Mouse (Mus musculus) frontal cortex, postnatal 14 days (tissue): ENCODE measurements around the gene AC124502.3.
A peak's percentile ranks its signal among the peaks of the same experiment; 100 is the strongest.
"Not testable (repeated sequence)": the region's sequence is repeated elsewhere in the genome, so short reads cannot be mapped to it uniquely, and the experiment has no call there.

Experiments used
- DNase-seq, 2 experiments: peaks; one replicate each; pipeline ENCODE4 v3.0.0; 2022; ENCODE audit warnings: low spot score in 2 of 2

AC124502.3 gene

DNA sequence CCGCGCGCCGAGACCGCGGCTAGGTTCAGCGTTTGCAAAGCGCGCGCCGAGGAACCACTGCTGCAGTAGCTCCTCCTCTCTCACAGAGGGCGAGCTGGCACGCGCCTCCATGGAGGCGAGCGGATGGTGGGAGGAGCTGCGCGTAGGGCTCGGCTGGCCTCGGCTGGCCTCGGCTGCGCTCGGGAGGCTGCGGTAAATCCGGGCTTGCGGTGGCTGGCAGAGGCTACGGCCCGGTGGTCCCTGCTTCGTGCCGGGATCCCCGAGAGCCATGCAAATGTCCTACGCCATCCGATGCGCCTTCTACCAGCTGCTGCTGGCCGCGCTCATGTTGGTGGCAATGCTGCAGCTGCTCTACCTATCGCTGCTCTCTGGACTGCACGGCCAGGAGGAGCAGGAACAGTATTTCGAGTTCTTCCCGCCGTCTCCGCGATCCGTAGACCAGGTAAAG is at the start of gene AC124502.3, which contains the start of gene B4gat1:
Gene AC124502.3, plus strand, starts transcription at position 183 of the 448 bp plus-strand sequence.
Gene B4gat1, plus strand, starts transcription at position 118 of the 448 bp plus-strand sequence.
- peak; percentile 82 to 87 for DNase-seq

DNA sequence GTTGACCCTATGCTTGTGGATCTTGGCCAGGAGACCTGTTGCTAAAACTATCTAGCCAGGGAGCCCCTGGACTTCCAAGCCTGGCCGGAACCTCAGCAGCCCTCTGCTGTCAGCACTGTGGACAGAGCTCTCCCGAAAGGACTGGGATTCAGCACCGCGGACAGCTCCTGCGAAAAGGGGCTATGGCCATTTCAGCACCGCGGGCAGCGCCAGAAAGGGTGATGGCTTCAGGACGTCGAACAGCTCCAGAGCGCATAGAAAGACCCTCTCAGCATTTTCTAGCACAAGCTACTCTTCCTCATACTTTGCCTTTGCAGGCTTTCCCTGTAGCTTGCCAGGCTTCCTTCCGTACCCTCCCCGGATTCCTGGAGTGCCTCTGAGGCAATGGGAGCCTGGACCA is 49.7 kb upstream of the AC124502.3 start:
- DNase-seq: peak in 1 of 2 experiments; percentile 62

DNA sequence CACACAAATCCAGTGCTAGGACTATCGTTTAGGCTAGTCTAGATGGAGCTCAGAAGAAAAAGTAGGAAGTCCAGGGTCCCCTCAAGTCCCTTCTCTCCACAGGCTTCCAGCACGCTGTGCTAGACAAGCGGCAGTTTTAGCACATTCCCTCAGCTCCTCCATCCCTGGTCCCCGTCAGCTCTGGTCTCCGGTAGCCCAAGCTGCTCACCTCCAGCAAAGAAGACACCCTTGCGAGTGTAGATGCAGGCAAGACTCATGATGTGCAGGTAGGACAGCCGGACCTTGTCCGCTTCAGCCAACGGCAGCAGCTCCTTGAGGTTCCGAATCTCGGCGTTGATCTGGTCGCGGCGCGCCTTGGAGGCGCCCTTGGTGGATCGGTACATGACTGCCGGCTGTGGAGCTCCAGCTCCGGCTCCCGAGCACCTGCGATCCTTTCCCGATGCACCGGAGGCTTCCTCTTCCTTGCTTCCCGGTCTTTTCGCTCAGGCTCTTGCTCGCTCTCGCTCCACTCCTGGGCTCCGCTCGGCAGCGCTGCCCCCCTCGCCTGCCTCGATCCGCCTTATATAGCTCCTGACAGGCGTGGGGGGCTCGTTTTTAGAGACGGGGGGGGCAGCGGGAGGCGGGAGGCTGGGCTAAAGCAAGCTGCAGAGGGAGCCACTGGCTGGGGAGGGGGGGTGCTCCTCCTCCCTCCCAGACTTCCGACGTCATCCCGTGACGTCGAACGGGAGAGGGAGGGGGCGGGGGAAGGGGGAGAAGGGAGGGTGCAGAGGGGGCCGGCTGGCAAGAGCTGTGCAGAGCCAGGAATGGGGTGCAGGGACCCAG is 49.0 kb upstream of the AC124502.3 start:
- DNase-seq: peak; percentile 67 to 79

DNA sequence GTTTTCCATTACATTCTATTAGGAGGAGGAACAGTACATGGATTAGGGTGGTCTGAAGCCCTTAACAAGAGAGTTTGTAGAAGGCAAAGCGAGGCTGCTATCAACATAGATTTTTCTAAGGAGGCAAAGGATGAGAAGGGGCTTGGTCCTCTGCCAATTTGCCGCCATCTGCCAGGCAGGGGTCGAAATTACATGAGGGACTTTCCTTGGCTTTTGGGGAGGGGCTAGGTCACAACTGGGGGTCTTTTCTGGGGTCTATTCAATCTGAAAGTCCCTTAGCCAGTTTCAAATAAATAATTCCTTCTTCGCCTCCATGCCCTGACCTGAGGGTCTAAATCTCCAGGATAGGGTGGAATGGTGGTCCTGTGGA is 48.5 kb upstream of the AC124502.3 start, which contains the start of gene Npas4:
Gene Npas4, minus strand, starts transcription at position 61 of the 370 bp plus-strand sequence.
- no peak for DNase-seq

DNA sequence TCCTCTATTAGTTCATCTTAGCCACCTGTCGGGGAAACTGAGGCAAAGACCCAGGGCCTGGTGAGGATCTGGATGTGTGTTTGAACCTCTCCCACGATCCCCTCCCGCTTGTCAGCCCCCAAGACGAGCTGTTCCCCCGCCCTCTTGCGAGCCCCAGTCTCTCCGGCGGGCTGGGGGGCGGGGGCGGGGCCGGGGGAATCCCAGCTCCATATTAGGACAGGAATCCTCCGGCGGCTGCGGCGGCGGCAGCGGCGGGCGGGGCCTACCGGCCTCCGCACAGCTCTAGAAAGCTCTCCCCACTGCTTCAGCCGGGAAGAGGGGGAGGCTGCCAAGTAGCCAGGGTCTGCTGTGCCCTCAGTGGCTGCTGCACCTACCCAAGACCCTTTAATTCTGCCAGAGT is 48.0 kb upstream of the AC124502.3 start:
- DNase-seq: peak in 1 of 2 experiments; percentile 48

DNA sequence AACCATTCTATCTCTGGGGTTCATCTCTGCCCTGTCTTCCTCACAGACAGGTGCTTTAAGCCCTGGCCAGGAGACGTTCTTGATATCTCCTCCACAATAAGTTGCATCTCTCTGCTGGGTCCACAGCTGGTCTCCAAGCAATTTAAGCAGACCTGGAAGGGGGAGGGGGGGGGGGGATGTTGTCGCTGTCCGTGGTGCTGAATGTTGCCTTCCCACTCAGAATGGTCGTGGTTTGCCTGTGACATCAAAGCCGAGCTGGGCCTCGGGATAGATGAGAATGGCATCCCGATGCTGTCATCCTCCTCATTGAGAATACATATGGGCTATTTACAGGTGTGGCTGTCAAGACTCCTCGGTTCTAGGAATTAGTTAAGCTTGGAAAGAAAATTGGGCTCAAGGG is 46.3 kb upstream of the AC124502.3 start:
- DNase-seq: no peak

GRCm38 (mm10) chr19:4992904-4993303 is 45.8 kb upstream of the AC124502.3 start:
- peak; percentile 68 to 82 for DNase-seq

DNA sequence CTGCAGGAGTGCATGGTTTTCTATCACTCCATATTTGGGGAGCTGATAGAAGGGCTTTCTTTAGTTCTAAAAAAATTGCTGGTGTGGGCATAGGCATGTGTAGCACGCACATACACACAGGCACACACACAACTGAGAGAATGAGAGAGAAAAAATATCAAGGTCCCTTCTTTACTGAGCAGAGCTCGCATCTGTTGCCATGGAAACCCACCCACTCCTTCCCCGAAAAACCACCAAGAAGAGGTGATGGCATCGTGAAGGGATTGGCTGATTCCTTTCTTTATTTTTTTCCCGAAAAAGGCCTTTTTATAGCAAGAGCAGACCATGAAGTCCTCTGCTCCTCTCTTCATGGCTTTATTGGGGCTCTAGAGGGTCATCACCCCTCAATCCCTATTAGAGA is 44.6 kb upstream of the AC124502.3 start:
- DNase-seq: peak; percentile 78 to 85

GRCm38 (mm10) chr19:4999445-5000140 is 39.1 kb upstream of the AC124502.3 start:
- no peak for DNase-seq

DNA sequence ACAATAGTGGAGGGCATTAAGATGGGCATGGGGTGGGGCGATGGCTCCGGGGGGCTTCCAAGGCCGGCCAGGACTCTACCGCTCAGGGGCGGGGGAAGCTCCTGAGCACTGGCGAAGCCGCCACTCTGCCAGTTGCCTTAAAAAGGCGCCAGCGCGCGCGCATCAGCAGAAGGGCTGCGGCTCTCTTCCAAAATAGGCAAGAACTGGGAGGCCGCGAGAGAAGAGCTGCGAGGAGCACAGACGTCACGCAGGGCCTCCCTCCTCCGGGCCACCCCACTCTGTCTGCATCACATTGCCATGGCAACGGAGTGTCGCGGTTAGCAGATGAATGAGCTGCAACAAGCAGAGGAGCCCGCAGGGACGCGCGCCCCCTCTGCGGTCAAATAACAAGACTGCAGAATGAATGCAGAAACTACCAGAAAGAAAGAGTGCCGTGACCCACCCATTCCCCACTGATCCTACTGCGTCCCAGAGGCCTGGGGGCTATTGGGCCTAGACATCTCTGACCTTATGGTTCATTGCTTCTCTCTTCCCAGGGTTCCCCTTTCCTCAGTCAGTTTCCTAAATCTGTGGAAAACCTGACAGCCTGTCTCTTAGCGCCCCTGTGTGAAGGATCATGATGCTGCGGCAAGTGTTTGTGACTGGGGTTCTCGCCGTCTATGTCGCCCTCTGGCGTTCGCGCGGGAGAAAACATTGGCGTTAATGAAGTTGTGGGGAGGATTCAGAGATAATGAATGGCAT is 36.9 kb upstream of the AC124502.3 start:
- peak; percentile 90 to 95 for DNase-seq

DNA sequence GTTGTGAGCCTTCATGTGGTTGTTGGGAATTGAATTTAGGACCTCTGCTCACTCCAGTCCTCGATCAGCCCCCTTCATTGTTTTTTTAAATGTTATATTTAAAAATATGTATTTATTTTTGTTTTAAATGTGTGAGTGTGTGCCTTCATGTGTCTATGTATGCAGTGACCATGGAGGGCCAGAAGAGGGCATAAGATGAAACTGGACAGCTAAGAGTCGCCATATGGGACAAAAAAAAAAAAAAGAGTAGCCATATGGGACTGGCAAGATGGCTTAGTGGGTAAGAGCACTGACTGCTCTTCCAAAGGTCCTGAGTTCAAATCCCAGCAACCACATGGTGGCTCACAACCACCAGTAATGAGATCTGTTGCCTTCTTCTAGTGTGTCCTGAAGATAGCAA is 35.0 kb upstream of the AC124502.3 start:
- not testable (repeated sequence) for DNase-seq

DNA sequence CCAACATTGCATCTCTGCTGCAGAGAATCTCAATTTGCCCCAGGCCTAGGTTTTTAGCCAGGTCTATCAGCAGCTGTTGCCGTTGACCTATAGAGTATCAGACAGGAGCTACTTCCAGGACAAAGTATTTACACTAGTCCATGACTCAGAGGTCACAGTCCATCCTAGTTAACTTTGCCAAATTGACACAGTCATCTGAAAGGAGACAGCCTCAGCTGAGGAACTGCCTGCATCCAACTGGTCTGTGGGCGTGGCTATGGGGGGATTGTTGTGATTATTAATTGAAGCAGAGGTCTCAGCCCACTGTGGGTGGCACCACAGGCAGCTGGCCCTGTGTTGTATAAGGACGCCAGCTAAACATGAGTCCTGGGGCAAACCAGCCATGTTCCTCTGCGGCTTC is 33.8 kb upstream of the AC124502.3 start:
- no peak for DNase-seq

GRCm38 (mm10) chr19:5013138-5013537 is 25.6 kb upstream of the AC124502.3 start:
- no peak for DNase-seq

DNA sequence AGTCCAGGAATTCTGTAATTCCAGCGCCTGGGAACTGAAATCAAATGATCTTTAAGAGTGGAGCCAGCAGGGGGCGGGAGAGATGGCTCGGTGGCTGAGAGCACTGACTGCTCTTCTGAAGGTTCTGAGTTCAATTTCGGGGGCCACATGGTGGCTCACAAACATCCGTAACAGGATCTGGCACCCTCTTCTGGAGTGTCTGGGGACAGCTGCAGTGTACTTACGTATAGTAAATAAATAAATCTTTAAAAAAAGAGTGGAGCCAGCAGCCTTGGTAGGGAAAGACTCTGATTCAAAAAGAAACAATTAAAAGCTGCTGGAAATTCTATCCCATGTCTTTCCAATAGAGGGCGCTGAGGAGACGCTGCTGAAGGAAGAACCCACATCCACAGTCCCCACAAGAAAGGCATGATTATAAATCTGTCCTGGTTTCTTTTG is 23.7 kb upstream of the AC124502.3 start:
- DNase-seq: no peak

DNA sequence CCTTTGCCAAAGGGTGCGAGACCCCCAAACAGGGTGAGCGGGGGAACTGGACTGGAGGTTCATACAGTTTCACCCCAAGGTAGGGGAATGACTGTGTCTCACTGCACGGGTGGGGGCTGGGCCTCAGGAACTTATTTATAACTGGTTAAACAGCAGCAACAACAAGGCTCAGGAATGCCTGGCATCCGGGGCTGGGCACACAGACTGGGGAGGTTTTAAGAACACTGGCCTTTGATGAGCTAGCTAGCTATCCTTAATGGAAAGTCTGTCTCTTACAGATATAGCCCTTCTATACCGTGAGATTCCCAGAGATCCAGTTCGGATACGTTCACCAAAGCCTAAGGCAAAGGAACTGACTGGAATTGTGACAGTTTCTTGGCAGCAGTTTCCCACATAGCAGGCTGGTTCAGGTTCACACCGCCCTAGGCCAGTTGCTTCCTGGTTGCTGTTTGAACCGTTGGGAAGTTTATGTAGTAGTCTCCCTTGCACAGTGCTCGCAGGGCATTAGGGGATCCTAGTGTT is 22.4 kb upstream of the AC124502.3 start:
- DNase-seq: no peak

DNA sequence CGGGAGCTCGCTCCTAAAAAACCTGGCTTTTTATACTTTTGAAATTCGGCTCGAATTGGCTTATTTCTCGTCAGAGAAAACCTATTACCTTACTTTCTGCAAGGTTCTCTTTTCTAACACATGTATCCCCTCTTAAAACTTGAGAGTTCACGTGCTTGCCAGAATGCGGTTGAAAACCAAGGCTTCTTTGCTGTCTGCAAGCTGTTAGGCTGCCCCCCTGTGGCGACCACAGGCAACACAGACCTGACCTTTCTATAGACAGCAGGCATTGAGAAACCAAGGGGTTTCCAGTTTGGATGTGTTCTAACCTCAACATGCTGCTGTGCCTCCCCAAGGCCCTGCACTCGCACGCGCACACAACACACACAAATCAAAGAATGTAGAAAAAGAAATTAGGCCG is 21.9 kb upstream of the AC124502.3 start:
- DNase-seq: peak in 1 of 2 experiments; percentile 54

GRCm38 (mm10) chr19:5017611-5018010 is 21.1 kb upstream of the AC124502.3 start:
- no peak for DNase-seq

- no peak for DNase-seq
These were observed 20.5 kb upstream of the AC124502.3 start for GRCm38 (mm10) chr19:5018191-5018590.

DNA sequence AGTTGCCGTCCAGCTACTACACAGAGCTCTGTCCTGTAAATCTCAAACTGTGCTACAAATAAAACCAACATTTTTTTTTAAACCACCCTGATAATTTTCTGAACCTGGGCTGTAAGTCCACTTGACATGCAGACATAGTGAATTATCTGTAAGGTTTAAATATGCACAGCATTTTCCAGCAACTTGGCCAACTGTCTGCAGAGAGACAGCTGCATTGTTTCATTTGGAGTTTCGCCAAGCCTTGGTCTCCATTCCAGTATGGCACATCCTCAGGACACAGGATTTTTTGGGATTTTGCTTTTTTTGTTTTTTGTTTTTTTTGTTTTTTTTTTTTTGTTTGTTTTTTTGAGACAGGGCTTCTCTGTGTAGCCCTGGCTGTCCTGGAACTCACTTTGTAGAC is 17.3 kb upstream of the AC124502.3 start:
- no peak for DNase-seq

- peak; percentile 82 to 84 for DNase-seq
These were observed 14.8 kb upstream of the AC124502.3 start, which contains the start of gene Slc29a2 for GRCm38 (mm10) chr19:5023621-5024479. Gene Slc29a2 (plus strand): TSS chr19:5023860.

DNA sequence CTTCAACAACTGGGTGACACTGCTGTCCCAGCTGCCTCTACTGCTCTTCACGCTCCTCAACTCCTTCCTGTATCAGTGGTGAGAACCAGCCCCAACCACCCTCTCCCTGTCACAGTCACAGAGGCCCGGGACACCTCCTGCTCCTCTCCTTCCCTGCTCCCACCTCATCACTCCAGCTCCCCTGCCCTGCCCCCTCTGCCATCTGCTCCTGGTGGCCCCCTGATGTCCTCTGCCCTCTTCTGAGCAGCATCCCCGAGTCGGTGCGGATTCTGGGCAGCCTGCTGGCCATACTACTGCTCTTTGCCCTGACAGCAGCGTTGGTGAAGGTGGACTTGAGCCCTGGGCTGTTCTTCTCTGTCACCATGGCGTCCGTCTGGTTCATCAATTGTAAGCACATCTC is 12.6 kb upstream of the AC124502.3 start:
- DNase-seq: no peak
